Mouse (Mus musculus) neural tube, embryonic 11.5 days (tissue): ENCODE results near the gene 1700025G04Rik. TPM values are rescaled to one million over a fixed set of nuclear protein-coding genes. Genes with fewer than 3 reads are reported as not detected.

Experiments
- ATAC-seq: fragments of 200-750 bp; cut with Nextera tagmentation; 2 replicates; pipeline ENCODE4 v1.8.0; 2017; ENCODE audit warnings: moderate number of reproducible peaks, mild to moderate bottlenecking, moderate TSS enrichment, moderate library complexity; ENCODE audit not compliant: insufficient read depth, low FRiP score, low TSS enrichment
- DNase-seq: peaks from one replicate; pipeline ENCODE4 v3.0.0-alpha.2; 2015; ENCODE audit warnings: low spot score
- H3K27ac ChIP-seq: fragments of 300-500 bp; sonication (generic); 2 replicates; pipeline ENCODE4 v1.5.1; 2014; ENCODE audit warnings: low read depth, mild to moderate bottlenecking, low read length
- H3K27me3 ChIP-seq: fragments of 300-500 bp; sonication (generic); 2 replicates; pipeline ENCODE4 v1.6.1; 2014; ENCODE audit warnings: mild to moderate bottlenecking, low read length, mixed read lengths; ENCODE audit not compliant: control insufficient read depth, insufficient read depth
- H3K36me3 ChIP-seq: fragments of 300-500 bp; sonication (generic); 2 replicates; pipeline ENCODE4 v1.6.1; 2014; ENCODE audit warnings: mild to moderate bottlenecking, low read length, moderate library complexity, mixed read lengths; ENCODE audit not compliant: control insufficient read depth, insufficient read depth
- H3K4me1 ChIP-seq: fragments of 300-500 bp; sonication (generic); 2 replicates; pipeline ENCODE4 v1.6.1; 2014; ENCODE audit warnings: low read length, mixed read lengths; ENCODE audit not compliant: control insufficient read depth, insufficient read depth
- H3K4me2 ChIP-seq: fragments of 300-500 bp; sonication (generic); 2 replicates; pipeline ENCODE4 v1.6.1; 2014; ENCODE audit warnings: low read depth, mild to moderate bottlenecking, moderate library complexity
- H3K4me3 ChIP-seq: fragments of 300-500 bp; sonication (generic); 2 replicates; pipeline ENCODE4 v1.5.1; 2014; ENCODE audit warnings: low read depth, low read length
- H3K9ac ChIP-seq: fragments of 300-500 bp; sonication (generic); 2 replicates; pipeline ENCODE4 v1.6.1; 2014; ENCODE audit warnings: mild to moderate bottlenecking, low read length
- H3K9me3 ChIP-seq: fragments of 300-500 bp; sonication (generic); 2 replicates; pipeline ENCODE4 v1.6.1; 2016; ENCODE audit warnings: low read length; ENCODE audit not compliant: control insufficient read depth
- WGBS: fragments of 180-500 bp; shearing (Covaris S2); extraction: QIAGEN DNeasy Blood & Tissue Kit; methylation state at CpG from one replicate; pipeline ENCODE4 v1.1.7; 2014; 5-methylcytosine and 5-hydroxymethylcytosine counted together
- polyA plus RNA-seq: library from polyadenylated mRNA; unstranded; fragments of >200 nt; fragmentation: Nextera tagmentation; extraction: Ambion mirVana; gene quantifications from 2 replicates; pipeline ENCODE4 v1.2.1, GENCODE M21; 2014

Gene 1700025G04Rik
- polyA plus RNA-seq, 1 experiment from 2014 or later = 40.7 TPM

GRCm38 (mm10) chr1:152043453-152043852 is 46.5 kb downstream of the 1700025G04Rik start:
- DNase-seq = no peak
- whole genome bisulfite sequencing = 94% methylated on average over 2 of the region's 2 CpGs
- no peaks in the 10 kb centered on the region for H3K27me3 ChIP-seq
- H3K27ac ChIP-seq = no peak overlapping the region
- ATAC-seq = no peak
- peaks cover 3% of the 10 kb centered on the region; the same call in 1 of the 2 replicates for H3K4me1 ChIP-seq
- no peak overlapping the region for H3K4me3 ChIP-seq
- H3K9me3 ChIP-seq = no peaks in the 10 kb centered on the region
- no peak overlapping the region for H3K9ac ChIP-seq
- no peaks in the 10 kb centered on the region for H3K36me3 ChIP-seq
- H3K4me2 ChIP-seq = no peak overlapping the region

DNA sequence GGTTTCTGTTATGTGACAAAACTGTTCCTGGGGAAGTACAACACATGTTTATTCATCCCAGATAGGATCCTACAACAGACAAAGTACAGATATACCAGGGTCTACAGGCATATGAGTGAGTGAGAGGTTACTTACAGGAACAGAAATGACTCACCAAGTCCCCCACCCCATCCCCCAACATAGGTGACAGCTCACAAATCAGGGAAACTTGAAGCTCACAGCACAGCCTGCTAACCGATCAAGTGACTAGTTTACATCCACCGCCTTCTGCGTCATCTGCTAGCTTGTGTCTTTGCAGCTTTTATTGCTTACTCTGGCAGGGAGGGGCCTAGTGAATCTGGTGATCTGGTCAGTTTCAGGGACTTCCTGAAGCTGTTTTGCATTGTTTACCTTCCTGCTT is 47.5 kb downstream of the 1700025G04Rik start:
- Histone ChIP-seq H3K4me3 (no peak overlapping the region), H3K4me2 (no peak overlapping the region), H3K4me1 (peaks cover 3% of the 10 kb centered on the region; the same call in 1 of the 2 replicates), H3K9me3 (no peaks in the 10 kb centered on the region), H3K27ac (no peak overlapping the region), H3K36me3 (no peaks in the 10 kb centered on the region), H3K27me3 (no peaks in the 10 kb centered on the region), H3K9ac (no peak overlapping the region)
- ATAC-seq (no peak), DNase-seq (no peak)
- WGBS = 52% methylated on average over 3 of the region's 3 CpGs

DNA sequence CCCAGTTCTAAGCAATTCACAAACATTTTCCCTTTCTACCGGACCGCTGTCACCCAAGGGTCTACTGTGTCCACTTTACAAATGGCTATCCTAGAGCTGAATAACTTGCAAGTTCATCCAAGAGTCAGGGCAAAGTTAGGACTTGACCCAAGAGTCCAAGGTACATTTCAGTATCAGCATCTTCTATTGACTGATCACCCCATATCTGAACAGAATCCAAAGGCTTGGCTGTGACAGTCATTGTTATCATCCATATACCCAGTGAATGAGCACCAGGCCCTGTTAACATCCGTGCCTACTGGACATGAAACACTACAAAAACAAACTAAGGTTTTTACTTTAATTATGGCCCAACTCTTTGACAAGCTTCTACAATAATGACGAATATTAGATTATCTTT is 48.9 kb downstream of the 1700025G04Rik start:
- no peaks in the 10 kb centered on the region; the same call in 1 of the 2 replicates for H3K4me1 ChIP-seq
- WGBS = 90% methylated on average over 4 of the region's 4 CpGs
- H3K36me3 ChIP-seq = no peaks in the 10 kb centered on the region
- H3K4me2 ChIP-seq = no peak overlapping the region
- no peak overlapping the region for H3K4me3 ChIP-seq
- DNase-seq (no peak), ATAC-seq (no peak)
- no peaks in the 10 kb centered on the region for H3K27me3 ChIP-seq
- no peaks in the 10 kb centered on the region for H3K9me3 ChIP-seq
- no peak overlapping the region for H3K9ac ChIP-seq
- no peak overlapping the region for H3K27ac ChIP-seq

DNA sequence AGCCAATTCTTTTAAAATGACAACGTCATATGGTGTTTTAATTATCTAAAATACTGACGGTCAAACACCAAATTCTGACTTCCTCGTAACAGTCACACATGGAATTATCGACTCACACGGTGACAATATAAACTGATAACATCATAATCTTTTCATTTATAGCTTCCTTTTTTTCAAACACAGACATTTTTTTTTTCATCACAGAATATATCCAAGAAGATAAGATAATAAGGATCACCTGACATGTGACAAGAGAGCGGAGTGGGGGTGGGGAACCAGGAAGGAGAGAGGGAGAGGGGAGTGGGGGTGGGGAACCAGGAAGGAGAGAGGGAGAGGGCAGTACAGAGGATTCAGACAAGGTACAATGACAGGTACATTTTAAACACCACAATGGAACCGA is 49.9 kb downstream of the 1700025G04Rik start:
- Histone ChIP-seq H3K27me3 (no peaks in the 10 kb centered on the region), H3K4me1 (no peaks in the 10 kb centered on the region; the same call in 1 of the 2 replicates), H3K4me3 (no peak overlapping the region), H3K9ac (no peak overlapping the region), H3K4me2 (no peak overlapping the region), H3K27ac (no peak overlapping the region), H3K9me3 (no peaks in the 10 kb centered on the region), H3K36me3 (no peaks in the 10 kb centered on the region)
- WGBS = 79% methylated on average over 7 of the region's 7 CpGs
- DNase-seq (no peak), ATAC-seq (no peak)

DNA sequence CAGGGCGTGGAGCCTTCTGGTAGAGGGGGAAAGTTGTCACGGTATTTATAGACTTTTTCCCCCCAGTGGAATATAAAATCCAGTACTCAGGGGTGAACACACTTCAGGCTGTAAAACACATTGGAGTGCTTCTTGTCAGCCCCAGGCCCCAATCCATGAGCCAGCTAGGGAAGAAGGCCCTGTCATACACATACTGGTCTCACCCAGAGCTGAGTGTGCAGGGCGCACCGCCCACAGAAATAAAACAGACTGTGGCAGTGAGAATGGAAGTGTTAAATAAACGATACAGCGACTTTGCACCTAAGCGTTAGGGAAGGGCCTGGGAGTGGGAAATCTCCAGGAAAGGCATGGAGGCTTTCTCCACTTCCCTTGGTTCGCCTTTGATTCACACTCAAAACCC is 50.3 kb downstream of the 1700025G04Rik start:
- ATAC-seq = no peak
- 60% methylated on average over 8 of the region's 8 CpGs for WGBS
- no peak overlapping the region for H3K27ac ChIP-seq
- H3K9me3 ChIP-seq = no peaks in the 10 kb centered on the region
- no peaks in the 10 kb centered on the region for H3K36me3 ChIP-seq
- no peaks in the 10 kb centered on the region for H3K27me3 ChIP-seq
- H3K4me1 ChIP-seq = no peaks in the 10 kb centered on the region; the same call in 1 of the 2 replicates
- H3K4me3 ChIP-seq = no peak overlapping the region
- no peak overlapping the region for H3K4me2 ChIP-seq
- no peak overlapping the region for H3K9ac ChIP-seq
- no peak for DNase-seq

DNA sequence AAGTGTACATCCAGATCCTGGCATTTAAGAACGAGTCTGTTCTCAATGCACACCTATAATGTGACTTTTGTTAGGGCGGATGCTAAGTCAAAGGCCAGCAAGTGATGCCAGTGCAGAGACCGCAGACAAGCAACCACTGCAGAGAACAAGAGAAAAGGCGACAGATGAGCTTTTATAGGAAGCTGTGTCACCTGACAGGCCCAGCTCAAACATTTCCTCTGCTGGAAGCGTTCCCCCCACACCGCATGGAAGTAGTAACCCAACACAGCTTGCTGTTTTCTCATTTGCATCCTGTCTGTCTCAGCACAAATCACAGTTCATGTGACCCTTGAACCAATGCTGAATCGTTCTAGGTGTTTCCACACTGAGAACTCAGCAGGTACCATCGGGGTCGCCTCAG is 51.8 kb downstream of the 1700025G04Rik start:
- Histone ChIP-seq H3K9ac (no peak overlapping the region), H3K9me3 (no peaks in the 10 kb centered on the region), H3K27ac (no peak overlapping the region), H3K4me1 (no peaks in the 10 kb centered on the region; the same call in 1 of the 2 replicates), H3K36me3 (no peaks in the 10 kb centered on the region), H3K27me3 (no peaks in the 10 kb centered on the region), H3K4me3 (no peak overlapping the region), H3K4me2 (no peak overlapping the region)
- ATAC-seq = no peak
- 72% methylated on average over 9 of the region's 9 CpGs for WGBS
- DNase-seq = no peak

- no peaks in the 10 kb centered on the region for H3K9me3 ChIP-seq
- 77% methylated on average over 4 of the region's 4 CpGs for WGBS
- ATAC-seq = no peak
- H3K4me3 ChIP-seq = no peak overlapping the region
- no peak overlapping the region for H3K4me2 ChIP-seq
- H3K27ac ChIP-seq = no peak overlapping the region
- no peak for DNase-seq
- no peaks in the 10 kb centered on the region; the same call in 1 of the 2 replicates for H3K4me1 ChIP-seq
- H3K36me3 ChIP-seq = no peaks in the 10 kb centered on the region
- no peaks in the 10 kb centered on the region for H3K27me3 ChIP-seq
- H3K9ac ChIP-seq = no peak overlapping the region
Measured at GRCm38 (mm10) chr1:152037589-152037988, 52.3 kb downstream of the 1700025G04Rik start.

DNA sequence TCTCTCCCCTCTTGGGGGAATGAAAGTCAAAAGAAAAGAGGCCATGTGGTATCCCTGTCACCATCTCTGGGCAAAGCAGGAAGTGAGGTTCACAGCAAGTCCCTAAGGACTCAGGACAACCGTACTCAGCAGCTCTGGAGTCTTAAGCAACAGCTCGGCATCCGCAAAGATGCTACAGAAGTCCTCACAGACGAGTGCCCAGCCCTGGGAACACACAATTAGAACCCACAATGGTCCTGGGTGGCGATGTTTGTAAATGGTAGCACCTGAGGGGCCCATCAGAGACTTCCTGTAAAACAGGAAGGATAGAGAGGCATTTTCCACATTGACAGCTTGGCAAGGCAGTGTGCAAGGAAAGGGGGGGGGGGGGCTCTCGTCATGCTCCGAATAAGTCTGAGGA is 55.2 kb downstream of the 1700025G04Rik start:
- DNase-seq = no peak
- no peak overlapping the region for H3K27ac ChIP-seq
- no peaks in the 10 kb centered on the region for H3K9me3 ChIP-seq
- no peaks in the 10 kb centered on the region for H3K27me3 ChIP-seq
- H3K36me3 ChIP-seq = no peaks in the 10 kb centered on the region
- peaks cover 4% of the 10 kb centered on the region; the same call in 1 of the 2 replicates for H3K4me1 ChIP-seq
- no peak overlapping the region for H3K4me2 ChIP-seq
- 53% methylated on average over 7 of the region's 7 CpGs for WGBS
- no peak for ATAC-seq
- H3K4me3 ChIP-seq = no peak overlapping the region
- H3K9ac ChIP-seq = no peak overlapping the region

GRCm38 (mm10) chr1:152033731-152034130 is 56.2 kb downstream of the 1700025G04Rik start:
- DNase-seq (no peak), ATAC-seq (no peak)
- H3K4me2 ChIP-seq = no peak overlapping the region
- H3K27me3 ChIP-seq = no peaks in the 10 kb centered on the region
- H3K9ac ChIP-seq = no peak overlapping the region
- H3K4me3 ChIP-seq = no peak overlapping the region
- H3K27ac ChIP-seq = no peak overlapping the region
- no peaks in the 10 kb centered on the region for H3K36me3 ChIP-seq
- peaks cover 4% of the 10 kb centered on the region; the same call in 1 of the 2 replicates for H3K4me1 ChIP-seq
- WGBS = 85% methylated on average over 3 of the region's 3 CpGs
- H3K9me3 ChIP-seq = no peaks in the 10 kb centered on the region
